Mouse (Mus musculus) CD4-positive helper T cell, adult 2 months (primary cell): Measurements from ENCODE around the gene Tmem140.
A peak's percentile ranks its signal among the peaks of the same experiment; 100 is the strongest.

Experiments
- DNase-seq: peaks from one replicate; pipeline ENCODE4 v3.0.0-alpha.2; 2012; ENCODE audit warnings: low read depth, missing footprints, low spot score

Tmem140 gene

GRCm38 (mm10) chr6:34907696-34908260 lies 44.8 kb downstream of the Tmem140 start:
- DNase-seq: no peak

GRCm38 (mm10) chr6:34909631-34910345 lies 46.8 kb downstream of the Tmem140 start:
- no peak for DNase-seq

- peak; percentile 94 for DNase-seq
Measured at GRCm38 (mm10) chr6:34910371-34911219, 47.6 kb downstream of the Tmem140 start, which contains the start of gene Wdr91. TSS of gene Wdr91 (minus strand) at chr6:34910876.

GRCm38 (mm10) chr6:34913341-34914040 lies 50.5 kb downstream of the Tmem140 start:
- DNase-seq: no peak

- DNase-seq: no peak
Measured at GRCm38 (mm10) chr6:34914462-34914861, 51.5 kb downstream of the Tmem140 start.

- no peak for DNase-seq
Measured at GRCm38 (mm10) chr6:34919146-34919545, 56.2 kb downstream of the Tmem140 start.

- DNase-seq: no peak
Measured at GRCm38 (mm10) chr6:34919956-34920355, 57.0 kb downstream of the Tmem140 start, which contains the start of gene Stra8. TSS of gene Stra8 (plus strand) at chr6:34920163.

GRCm38 (mm10) chr6:34920631-34921030 lies 57.7 kb downstream of the Tmem140 start:
- no peak for DNase-seq

- peak; percentile 42 for DNase-seq
Measured at GRCm38 (mm10) chr6:34921941-34922340, 59.0 kb downstream of the Tmem140 start.
